Mouse (Mus musculus) lung, postnatal 0 days (tissue): ENCODE measurements at regions not wholly inside any gene's neighbourhood (a gene's known extent, or its start where the extent isn't known, plus 50 kb on each side); places are given as distances from the start of the nearest gene placed in this dataset.
A peak's percentile ranks its signal among the peaks of the same experiment; 100 is the strongest.

Experiments used
- ATAC-seq: fragments of 200-750 bp; cut with Nextera tagmentation; 2 replicates; pipeline ENCODE4 v1.8.0; 2017; ENCODE audit warnings: moderate library complexity
- DNase-seq: peaks from one replicate; pipeline ENCODE4 v3.0.0-alpha.2; 2016; ENCODE audit warnings: low spot score
- H3K27ac ChIP-seq: fragments of 300-500 bp; sonication (generic); 2 replicates; pipeline ENCODE4 v1.5.1; 2014; ENCODE audit warnings: antibody characterized with exemption, mild to moderate bottlenecking, low read length, mixed read lengths
- H3K27me3 ChIP-seq: fragments of 300-500 bp; sonication (generic); replicated peaks from 2 replicates; pipeline ENCODE4 v1.6.1; 2014; ENCODE audit warnings: low read length, mixed read lengths; ENCODE audit not compliant: insufficient read depth
- H3K36me3 ChIP-seq: fragments of 300-500 bp; sonication (generic); 2 replicates; pipeline ENCODE4 v1.6.1; 2014; ENCODE audit warnings: low read length, mixed read lengths; ENCODE audit not compliant: insufficient read depth
- H3K4me1 ChIP-seq: fragments of 300-500 bp; sonication (generic); 2 replicates; pipeline ENCODE4 v1.6.1; 2014; ENCODE audit warnings: antibody characterized with exemption, low read depth, low read length, mixed read lengths; ENCODE audit not compliant: insufficient read depth
- H3K4me2 ChIP-seq: fragments of 300-500 bp; sonication (generic); replicated peaks from 2 replicates; pipeline ENCODE4 v1.6.1; 2014; ENCODE audit warnings: low read depth, mild to moderate bottlenecking, low read length, moderate library complexity, mixed read lengths
- H3K4me3 ChIP-seq: fragments of 300-500 bp; sonication (generic); 2 replicates; pipeline ENCODE4 v1.5.1; 2014; ENCODE audit warnings: low read depth, low read length
- H3K9ac ChIP-seq: fragments of 300-500 bp; sonication (generic); replicated peaks from 2 replicates; pipeline ENCODE4 v1.6.1; 2014; ENCODE audit warnings: low read depth, mild to moderate bottlenecking
- H3K9me3 ChIP-seq: fragments of 300-500 bp; sonication (generic); 2 replicates; pipeline ENCODE4 v1.6.1; 2016; ENCODE audit warnings: low read length, mixed read lengths
- CTCF ChIP-seq: IDR thresholded peaks from 2 replicates; pipeline ENCODE4 v1.5.1; 2016; ENCODE audit warnings: antibody characterized with exemption, mild to moderate bottlenecking
- EP300 ChIP-seq: IDR thresholded peaks from 2 replicates; pipeline ENCODE4 v1.6.1; 2016; ENCODE audit warnings: antibody characterized with exemption, mild to moderate bottlenecking, control low read depth
- WGBS: fragments of 180-500 bp; shearing (Covaris S2); extraction: QIAGEN DNeasy Blood & Tissue Kit; methylation state at CpG from one replicate; pipeline ENCODE4 v1.1.7; 2014; 5-methylcytosine and 5-hydroxymethylcytosine counted together

DNA sequence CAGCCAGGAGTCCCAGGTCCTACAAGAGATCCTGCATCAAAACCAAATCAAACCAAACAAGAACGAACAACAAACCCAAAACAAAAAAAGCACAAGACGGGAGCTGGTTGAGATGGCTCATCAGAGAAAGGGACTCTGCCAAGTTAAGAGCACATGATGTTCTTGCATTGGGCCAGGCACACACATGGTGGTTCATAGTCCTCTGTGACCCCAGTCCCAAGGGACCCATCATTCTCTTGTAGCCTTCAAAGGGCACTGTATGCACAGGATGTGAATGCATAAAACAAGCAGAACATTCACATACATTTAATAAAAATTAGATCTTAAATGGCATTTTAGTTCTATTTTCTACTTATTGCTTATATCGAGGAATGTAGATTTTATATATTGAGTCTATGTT lies 99.5 kb upstream of the Kctd3 start:
- ATAC-seq (peak; percentile 47; the same call in 1 of the 2 replicates), DNase-seq (no peak)
- H3K27me3 ChIP-seq: no peaks in the 10 kb centered on the region
- H3K4me1 ChIP-seq: no peaks in the 10 kb centered on the region
- H3K4me3 ChIP-seq: no peak overlapping the region
- H3K9ac ChIP-seq: no peak overlapping the region
- no peak overlapping the region for H3K27ac ChIP-seq
- TF ChIP-seq CTCF: no peak
- TF ChIP-seq EP300: no peak
- H3K9me3 ChIP-seq: no peaks in the 10 kb centered on the region
- H3K36me3 ChIP-seq: no peaks in the 10 kb centered on the region
- no peak overlapping the region for H3K4me2 ChIP-seq
- WGBS: 90% methylated on average over 3 of the region's 3 CpGs

DNA sequence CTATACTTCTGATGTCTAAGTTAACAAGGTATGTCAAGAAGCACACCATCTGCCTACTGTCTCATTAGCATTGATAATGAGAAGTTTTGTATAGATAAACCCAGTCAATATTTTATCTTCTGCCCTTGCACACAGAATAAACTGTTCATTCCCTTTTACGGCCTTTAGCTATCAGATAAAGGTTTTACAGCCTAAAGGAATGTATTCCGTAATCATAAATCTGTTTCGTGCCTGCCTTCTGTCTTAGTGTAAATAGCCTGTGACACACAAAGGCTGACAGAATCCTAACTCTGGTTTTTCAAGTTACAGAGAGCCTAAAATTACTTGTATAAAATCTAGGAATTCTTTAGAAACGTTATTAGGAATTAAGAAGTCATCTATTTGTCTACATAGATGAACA lies 97.6 kb upstream of the Kctd3 start:
- ATAC-seq (no peak), DNase-seq (no peak)
- TF ChIP-seq CTCF (no peak), EP300 (no peak)
- Histone ChIP-seq H3K27ac (no peak overlapping the region), H3K9ac (no peak overlapping the region), H3K36me3 (no peaks in the 10 kb centered on the region), H3K27me3 (no peaks in the 10 kb centered on the region), H3K9me3 (no peaks in the 10 kb centered on the region), H3K4me1 (no peaks in the 10 kb centered on the region), H3K4me3 (no peak overlapping the region), H3K4me2 (no peak overlapping the region)
- WGBS: 62% methylated on average over 4 of the region's 4 CpGs

DNA sequence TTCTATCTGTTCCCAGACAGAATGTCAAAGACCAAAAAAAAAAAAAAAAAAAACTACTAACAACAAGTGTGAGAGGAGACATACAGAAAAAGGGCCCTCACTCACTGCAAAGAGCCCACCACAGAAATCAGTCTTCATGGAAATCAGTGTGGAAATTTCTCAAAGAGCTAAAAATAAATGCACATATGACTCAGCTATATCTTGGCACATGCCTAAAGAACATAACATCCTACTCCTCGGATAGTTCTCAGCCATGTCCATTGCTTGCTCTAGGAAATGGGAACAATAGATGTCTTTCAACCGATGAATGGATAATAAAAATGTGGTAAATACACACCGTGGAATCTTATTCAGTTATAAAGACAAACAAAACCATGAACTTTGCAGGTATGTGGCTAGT lies 95.1 kb upstream of the Kctd3 start:
- ATAC-seq: no peak
- Histone ChIP-seq H3K27me3 (no peaks in the 10 kb centered on the region), H3K9me3 (no peaks in the 10 kb centered on the region), H3K27ac (no peak overlapping the region), H3K4me3 (no peak overlapping the region), H3K4me1 (no peaks in the 10 kb centered on the region), H3K36me3 (no peaks in the 10 kb centered on the region), H3K4me2 (no peak overlapping the region), H3K9ac (no peak overlapping the region)
- WGBS: 31% methylated on average over 3 of the region's 3 CpGs
- TF ChIP-seq CTCF (no peak), EP300 (0 out of 2 replicates have a peak, but pooled peaks have one; percentile 31)
- peak; percentile 49 for DNase-seq

- WGBS: 64% methylated on average over 2 of the region's 2 CpGs
- no peaks in the 10 kb centered on the region for H3K9me3 ChIP-seq
- no peaks in the 10 kb centered on the region for H3K27me3 ChIP-seq
- no peak overlapping the region for H3K4me2 ChIP-seq
- no peaks in the 10 kb centered on the region for H3K4me1 ChIP-seq
- H3K4me3 ChIP-seq: no peak overlapping the region
- TF ChIP-seq CTCF (0 out of 2 replicates have a peak, but pooled peaks have one; percentile 9), EP300 (no peak)
- H3K9ac ChIP-seq: no peak overlapping the region
- no peak for DNase-seq
- no peak for ATAC-seq
- H3K36me3 ChIP-seq: no peaks in the 10 kb centered on the region
- H3K27ac ChIP-seq: no peak overlapping the region
Measured at GRCm38 (mm10) chr1:189099121-189099520, 91.5 kb upstream of the Kctd3 start.

DNA sequence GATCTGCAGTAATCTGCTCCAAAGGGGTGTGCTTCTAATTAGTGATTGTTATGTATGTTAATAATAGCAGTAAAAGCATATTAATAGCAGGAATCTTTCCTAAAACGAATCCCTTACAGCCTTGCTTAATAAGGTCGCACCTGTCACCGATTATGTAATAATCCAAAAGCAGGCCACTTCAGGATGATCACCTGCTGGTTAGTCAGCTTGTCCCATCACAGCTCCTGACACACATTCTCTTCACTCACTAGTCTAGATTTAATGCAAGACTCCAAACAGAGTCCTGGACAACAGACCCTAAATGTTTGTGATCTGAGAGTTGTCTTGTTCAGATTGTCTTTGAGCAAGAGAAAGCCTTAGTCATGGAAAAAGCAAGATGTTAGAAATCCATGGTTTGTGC lies 85.2 kb upstream of the Kctd3 start:
- Histone ChIP-seq H3K9ac (no peak overlapping the region), H3K9me3 (no peaks in the 10 kb centered on the region), H3K36me3 (no peaks in the 10 kb centered on the region), H3K4me3 (no peak overlapping the region), H3K4me1 (no peaks in the 10 kb centered on the region), H3K4me2 (no peak overlapping the region), H3K27ac (no peak overlapping the region), H3K27me3 (no peaks in the 10 kb centered on the region)
- DNase-seq: no peak
- TF ChIP-seq CTCF: no peak
- TF ChIP-seq EP300: no peak
- ATAC-seq: no peak
- WGBS: 89% methylated on average over 3 of the region's 3 CpGs

- H3K9ac ChIP-seq: no peak overlapping the region
- H3K9me3 ChIP-seq: no peaks in the 10 kb centered on the region; the same call in 1 of the 2 replicates
- H3K27ac ChIP-seq: no peak overlapping the region
- no peaks in the 10 kb centered on the region for H3K36me3 ChIP-seq
- H3K4me2 ChIP-seq: no peak overlapping the region
- ATAC-seq (no peak), DNase-seq (no peak)
- no peaks in the 10 kb centered on the region for H3K27me3 ChIP-seq
- no peaks in the 10 kb centered on the region for H3K4me1 ChIP-seq
- no peak overlapping the region for H3K4me3 ChIP-seq
- WGBS: 84% methylated on average over 2 of the region's 2 CpGs
- TF ChIP-seq EP300 (no peak), CTCF (no peak)
Measured at GRCm38 (mm10) chr1:189085245-189085644, 77.6 kb upstream of the Kctd3 start.

GRCm38 (mm10) chr1:189081267-189081666 lies 73.6 kb upstream of the Kctd3 start:
- Histone ChIP-seq H3K4me3 (no peak overlapping the region), H3K4me1 (no peaks in the 10 kb centered on the region), H3K27me3 (no peaks in the 10 kb centered on the region), H3K9me3 (no peaks in the 10 kb centered on the region; the same call in 1 of the 2 replicates), H3K36me3 (no peaks in the 10 kb centered on the region), H3K4me2 (0 out of 2 replicates have a peak overlapping the region, but pooled peaks have one; percentile 33), H3K9ac (no peak overlapping the region), H3K27ac (no peak overlapping the region)
- TF ChIP-seq EP300 (no peak), CTCF (no peak)
- ATAC-seq: no peak
- DNase-seq: no peak
- WGBS: 43% methylated on average over 2 of the region's 2 CpGs
